Mouse (Mus musculus): ENCODE data around the gene Olfr114. TPM values are rescaled to one million over a fixed set of nuclear protein-coding genes. Genes with fewer than 3 reads are reported as not detected.

The Olfr114 gene
- polyA plus RNA-seq (2014; fragmentation: Illumina TruSeq; extraction: RNeasy Lipid Tissue Mini Kit (QIAGEN cat#74804); ENCODE audit: low read depth, low replicate concordance): not detected

DNA sequence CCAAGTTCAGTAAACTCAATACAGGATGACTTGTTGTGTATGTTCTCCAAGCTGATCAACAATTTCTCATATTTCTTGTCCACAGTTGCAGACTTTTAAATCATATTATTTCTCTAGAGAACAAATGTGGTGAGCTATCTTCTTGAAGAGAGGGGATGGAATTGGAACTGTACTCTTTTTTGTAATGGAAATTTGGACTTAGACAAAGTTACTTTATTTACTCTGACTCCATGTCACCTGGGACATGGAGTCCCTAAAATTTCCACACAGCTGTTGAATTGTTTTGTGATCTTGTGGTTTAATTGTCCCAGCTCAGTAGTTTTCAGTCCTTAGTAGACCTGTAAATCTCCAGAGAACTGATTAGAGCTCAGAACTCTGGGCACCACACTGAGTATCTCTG, at the start of gene Olfr114:
Olfr114 (minus strand) TSS at position 101 of the 400 bp plus-strand sequence.

DNA sequence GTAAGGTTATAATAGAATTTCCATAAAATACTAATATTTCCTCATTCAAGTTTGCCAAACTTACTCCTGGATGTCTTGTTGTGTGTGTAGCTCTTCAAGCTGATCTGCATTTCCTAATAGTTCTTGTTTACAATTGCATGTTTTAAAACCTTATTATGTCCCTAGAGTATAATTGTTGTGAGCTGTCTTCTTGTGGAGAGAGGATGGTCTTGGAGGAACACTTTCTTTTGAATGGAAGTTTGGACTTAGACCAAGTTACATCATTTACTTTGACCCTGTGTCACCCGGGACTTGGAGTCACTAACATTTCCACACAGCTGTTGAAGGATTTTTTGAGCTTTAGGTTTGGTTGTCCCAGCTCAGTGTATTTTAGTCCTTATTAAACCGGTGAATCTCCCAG, 34.5 kb upstream of the Olfr114 start, which contains the start of the genes Olfr115 and Olfr116:
Olfr115 (minus strand) TSS at position 101 of the 400 bp plus-strand sequence.
Olfr116 (minus strand) TSS at position 191 of the 400 bp plus-strand sequence.

GRCm38 (mm10) chr17:37577563-37577962, 15.0 kb downstream of the Olfr114 start, which contains the start of gene Olfr113:
TSS of gene Olfr113 (minus strand) at chr17:37577663.

DNA sequence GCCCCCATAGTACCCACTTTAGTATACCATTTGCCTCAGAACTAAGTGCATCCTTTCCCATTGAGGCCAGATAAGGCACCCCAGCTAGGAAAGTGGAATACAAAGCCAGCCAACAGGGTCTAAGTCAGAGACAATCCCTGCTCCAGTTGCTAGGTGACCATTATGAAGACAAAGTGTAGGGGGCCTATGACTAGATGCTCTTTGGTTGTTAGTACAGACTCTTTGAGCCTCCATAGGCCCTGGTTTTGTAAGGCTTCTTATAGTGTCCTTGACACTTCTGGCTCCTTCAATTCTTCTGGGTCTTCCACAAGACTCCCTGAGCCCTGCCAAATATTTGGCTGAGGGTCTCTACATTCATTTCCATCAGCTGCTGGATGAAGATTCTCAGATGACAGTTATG, 23.2 kb downstream of the Olfr114 start, which contains the start of gene Olfr112:
Olfr112 (minus strand) TSS at position 101 of the 400 bp plus-strand sequence.

Other genes starting within 250 kb of the Olfr114 start
- not detected for gene Olfr104-ps, start 233.2 kb downstream of the Olfr114 start, polyA plus RNA-seq (2014; fragmentation: Illumina TruSeq; extraction: RNeasy Lipid Tissue Mini Kit (QIAGEN cat#74804); ENCODE audit: low read depth, low replicate concordance)
- gene Olfr105-ps, start 213.7 kb downstream of the Olfr114 start, polyA plus RNA-seq (2014; fragmentation: Illumina TruSeq; extraction: RNeasy Lipid Tissue Mini Kit (QIAGEN cat#74804); ENCODE audit: low read depth, low replicate concordance): not detected
- gene Olfr106-ps, start 202.3 kb downstream of the Olfr114 start, polyA plus RNA-seq (2014; fragmentation: Illumina TruSeq; extraction: RNeasy Lipid Tissue Mini Kit (QIAGEN cat#74804); ENCODE audit: low read depth, low replicate concordance): not detected
- not detected for gene Olfr107, start 193.5 kb downstream of the Olfr114 start, polyA plus RNA-seq (2014; fragmentation: Illumina TruSeq; extraction: RNeasy Lipid Tissue Mini Kit (QIAGEN cat#74804); ENCODE audit: low read depth, low replicate concordance)
- gene Olfr108, start 147.3 kb downstream of the Olfr114 start, polyA plus RNA-seq (2014; fragmentation: Illumina TruSeq; extraction: RNeasy Lipid Tissue Mini Kit (QIAGEN cat#74804); ENCODE audit: low read depth, low replicate concordance): not detected
- not detected for gene Olfr109, start 133.8 kb downstream of the Olfr114 start, polyA plus RNA-seq (2014; fragmentation: Illumina TruSeq; extraction: RNeasy Lipid Tissue Mini Kit (QIAGEN cat#74804); ENCODE audit: low read depth, low replicate concordance)
- gene H2-M2, start 109.2 kb downstream of the Olfr114 start, polyA plus RNA-seq (2014; fragmentation: Illumina TruSeq; extraction: RNeasy Lipid Tissue Mini Kit (QIAGEN cat#74804); ENCODE audit: low read depth, low replicate concordance): not detected
- gene Olfr110, start 100.3 kb downstream of the Olfr114 start, polyA plus RNA-seq (2014; fragmentation: Illumina TruSeq; extraction: RNeasy Lipid Tissue Mini Kit (QIAGEN cat#74804); ENCODE audit: low read depth, low replicate concordance): not detected
- not detected for gene Olfr111, start 84.7 kb downstream of the Olfr114 start, polyA plus RNA-seq (2014; fragmentation: Illumina TruSeq; extraction: RNeasy Lipid Tissue Mini Kit (QIAGEN cat#74804); ENCODE audit: low read depth, low replicate concordance)
- not detected for gene Olfr112, start 23.3 kb downstream of the Olfr114 start, polyA plus RNA-seq (2014; fragmentation: Illumina TruSeq; extraction: RNeasy Lipid Tissue Mini Kit (QIAGEN cat#74804); ENCODE audit: low read depth, low replicate concordance)
- not detected for gene Olfr113, start 15.1 kb downstream of the Olfr114 start, polyA plus RNA-seq (2014; fragmentation: Illumina TruSeq; extraction: RNeasy Lipid Tissue Mini Kit (QIAGEN cat#74804); ENCODE audit: low read depth, low replicate concordance)
- gene Olfr115, start 34.4 kb upstream of the Olfr114 start, polyA plus RNA-seq (2014; fragmentation: Illumina TruSeq; extraction: RNeasy Lipid Tissue Mini Kit (QIAGEN cat#74804); ENCODE audit: low read depth, low replicate concordance): not detected
- not detected for gene Olfr116, start 34.5 kb upstream of the Olfr114 start, polyA plus RNA-seq (2014; fragmentation: Illumina TruSeq; extraction: RNeasy Lipid Tissue Mini Kit (QIAGEN cat#74804); ENCODE audit: low read depth, low replicate concordance)
- gene Olfr117, start 71.0 kb upstream of the Olfr114 start, polyA plus RNA-seq (2014; fragmentation: Illumina TruSeq; extraction: RNeasy Lipid Tissue Mini Kit (QIAGEN cat#74804); ENCODE audit: low read depth, low replicate concordance): not detected
- not detected for gene Olfr118, start 74.2 kb upstream of the Olfr114 start, polyA plus RNA-seq (2014; fragmentation: Illumina TruSeq; extraction: RNeasy Lipid Tissue Mini Kit (QIAGEN cat#74804); ENCODE audit: low read depth, low replicate concordance)
- not detected for gene Olfr119, start 103.8 kb upstream of the Olfr114 start, polyA plus RNA-seq (2014; fragmentation: Illumina TruSeq; extraction: RNeasy Lipid Tissue Mini Kit (QIAGEN cat#74804); ENCODE audit: low read depth, low replicate concordance)
- gene Olfr120, start 129.1 kb upstream of the Olfr114 start, polyA plus RNA-seq (2014; fragmentation: Illumina TruSeq; extraction: RNeasy Lipid Tissue Mini Kit (QIAGEN cat#74804); ENCODE audit: low read depth, low replicate concordance): not detected
- not detected for gene Olfr121, start 156.1 kb upstream of the Olfr114 start, polyA plus RNA-seq (2014; fragmentation: Illumina TruSeq; extraction: RNeasy Lipid Tissue Mini Kit (QIAGEN cat#74804); ENCODE audit: low read depth, low replicate concordance)
- gene Olfr122, start 175.9 kb upstream of the Olfr114 start, polyA plus RNA-seq (2014; fragmentation: Illumina TruSeq; extraction: RNeasy Lipid Tissue Mini Kit (QIAGEN cat#74804); ENCODE audit: low read depth, low replicate concordance): not detected
- not detected for gene Olfr123, start 200.8 kb upstream of the Olfr114 start, polyA plus RNA-seq (2014; fragmentation: Illumina TruSeq; extraction: RNeasy Lipid Tissue Mini Kit (QIAGEN cat#74804); ENCODE audit: low read depth, low replicate concordance)
- gene Olfr124, start 207.1 kb upstream of the Olfr114 start, polyA plus RNA-seq (2014; fragmentation: Illumina TruSeq; extraction: RNeasy Lipid Tissue Mini Kit (QIAGEN cat#74804); ENCODE audit: low read depth, low replicate concordance): not detected
- not detected for gene Olfr125, start 240.2 kb upstream of the Olfr114 start, polyA plus RNA-seq (2014; fragmentation: Illumina TruSeq; extraction: RNeasy Lipid Tissue Mini Kit (QIAGEN cat#74804); ENCODE audit: low read depth, low replicate concordance)

Measured in heart, adult 10 weeks (tissue).